Mouse (Mus musculus) liver, adult 2 months (tissue): ENCODE results near the gene 5730455P16Rik. TPM values are rescaled to one million over a fixed set of nuclear protein-coding genes. Genes with fewer than 3 reads are reported as not detected.

Experiments
- DNase-seq: peaks from one replicate; pipeline ENCODE4 v3.0.0-alpha.2; 2011; ENCODE audit warnings: low read depth, low spot score; ENCODE audit errors: extremely low read depth
- H3K27ac ChIP-seq: fragments of 200-500 bp; replicated peaks from 2 replicates; pipeline ENCODE4 v1.5.1; 2012; ENCODE audit warnings: low read depth, mild to moderate bottlenecking, control low read depth, inconsistent platforms, low read length; ENCODE audit not compliant: insufficient read depth
- H3K27me3 ChIP-seq: fragments of 200-500 bp; 2 replicates; pipeline ENCODE4 v1.6.1; 2012; ENCODE audit warnings: mild to moderate bottlenecking, moderate library complexity, low read length, inconsistent platforms; ENCODE audit not compliant: control insufficient read depth, insufficient read depth
- H3K36me3 ChIP-seq: fragments of 200-500 bp; 2 replicates; pipeline ENCODE4 v1.6.1; 2012; ENCODE audit warnings: low read length, inconsistent platforms; ENCODE audit not compliant: control insufficient read depth, insufficient read depth
- H3K4me1 ChIP-seq: fragments of 200-500 bp; 2 replicates; pipeline ENCODE4 v1.6.1; 2011; ENCODE audit warnings: low read length; ENCODE audit not compliant: control insufficient read depth, insufficient read depth
- H3K4me3 ChIP-seq: fragments of 200-500 bp; 2 replicates; pipeline ENCODE4 v1.5.1; 2011; ENCODE audit warnings: low read depth, mild to moderate bottlenecking, control low read depth, low read length, moderate library complexity; ENCODE audit not compliant: insufficient read depth
- H3K79me2 ChIP-seq: fragments of 200-500 bp; 2 replicates; pipeline ENCODE4 v1.6.1; 2012; ENCODE audit warnings: inconsistent platforms, mild to moderate bottlenecking, low read length, moderate library complexity; ENCODE audit not compliant: control insufficient read depth, insufficient read depth
- H3K9ac ChIP-seq: fragments of 200-500 bp; 2 replicates; pipeline ENCODE4 v1.6.1; 2012; ENCODE audit warnings: low read depth, mild to moderate bottlenecking, control low read depth, inconsistent platforms, low read length
- CTCF ChIP-seq: fragments of 200-500 bp; IDR thresholded peaks from 2 replicates; pipeline ENCODE4 v1.5.1; 2011; ENCODE audit warnings: low read depth, low read length, control low read depth
- POLR2A ChIP-seq: fragments of 200-500 bp; IDR thresholded peaks from 2 replicates; pipeline ENCODE4 v1.6.1; 2011; ENCODE audit warnings: low read length, control low read depth; ENCODE audit not compliant: insufficient read depth; ENCODE audit errors: extremely low read depth
- WGBS: fragments of 180-500 bp; shearing (Covaris S2); methylation state at CpG from one replicate; pipeline ENCODE4 v1.1.7; 2018; 5-methylcytosine and 5-hydroxymethylcytosine counted together
- polyA plus RNA-seq: library from polyadenylated mRNA; depleted of rRNA; stranded (reverse); fragments of >200 nt; gene quantifications from 2 replicates; pipeline ENCODE4 v1.2.3, GENCODE M21; 2012
- total RNA-seq: library from RNA; depleted of rRNA; stranded (reverse); fragments of >200 nt; gene quantifications from 2 replicates; pipeline ENCODE4 v1.2.3, GENCODE M21; 2014

Gene 5730455P16Rik
- total and polyA plus RNA-seq, 2 experiments: 2.1 to 11.8 TPM

DNA sequence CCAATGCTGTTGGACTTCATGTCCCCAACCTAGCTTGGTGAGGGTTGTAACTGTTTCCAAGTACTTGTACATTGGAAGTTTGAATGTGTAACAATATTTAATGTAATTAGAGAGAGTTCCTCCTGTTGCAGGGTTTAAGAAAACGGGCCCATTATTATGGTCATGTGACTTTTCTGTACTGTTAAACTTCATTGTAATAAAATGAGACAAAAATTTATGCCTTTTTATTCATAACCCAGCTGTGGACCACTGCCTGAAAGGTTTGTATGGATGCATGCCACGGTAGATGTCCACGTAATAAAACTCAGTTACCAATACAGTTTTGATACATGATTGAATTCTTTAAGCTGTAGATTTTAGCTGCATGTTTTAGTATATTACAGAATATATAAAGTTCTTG is 18.1 kb upstream of the 5730455P16Rik start:
- H3K4me1 ChIP-seq: no peaks in the 10 kb centered on the region; the same call in 1 of the 2 replicates
- peaks cover 7% of the 10 kb centered on the region; the same call in 1 of the 2 replicates for H3K79me2 ChIP-seq
- H3K36me3 ChIP-seq: peaks cover 70% of the 10 kb centered on the region
- no peak overlapping the region for H3K9ac ChIP-seq
- DNase-seq: no peak
- TF ChIP-seq POLR2A: no peak
- TF ChIP-seq CTCF: no peak
- no peaks in the 10 kb centered on the region for H3K27me3 ChIP-seq
- 87% methylated on average over 3 of the region's 3 CpGs for WGBS
- H3K27ac ChIP-seq: no peak overlapping the region
- H3K4me3 ChIP-seq: no peak overlapping the region

DNA sequence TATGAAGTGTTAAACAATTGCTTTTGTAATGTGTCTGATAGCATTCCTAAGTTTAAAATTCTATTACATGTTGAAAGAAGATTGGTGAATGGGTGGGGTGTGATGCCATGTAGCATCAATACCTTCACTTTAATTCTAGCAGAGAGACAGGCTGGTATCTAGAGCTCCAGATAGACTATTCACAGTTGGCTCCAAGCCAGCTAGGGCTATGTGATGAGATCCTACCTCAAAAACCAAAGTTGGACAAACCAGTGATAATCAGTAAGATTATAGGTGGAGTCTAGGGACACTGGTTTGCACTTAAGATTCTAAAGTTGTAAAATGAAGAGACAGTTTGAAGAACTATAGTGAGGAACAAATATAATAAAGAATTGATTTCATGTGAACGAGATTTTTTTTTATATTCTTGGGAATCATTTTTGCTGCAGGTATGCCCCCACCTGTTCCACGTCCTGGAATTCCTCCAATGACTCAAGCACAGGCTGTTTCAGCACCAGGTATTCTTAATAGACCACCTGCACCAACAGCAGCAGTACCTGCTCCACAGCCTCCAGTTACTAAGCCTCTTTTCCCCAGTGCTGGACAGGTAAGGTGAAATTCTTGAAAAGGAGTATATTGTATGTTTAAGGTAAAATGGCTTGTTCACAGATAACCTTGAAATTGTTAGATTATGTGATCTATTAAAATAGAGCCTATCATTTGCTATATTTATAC is 13.7 kb upstream of the 5730455P16Rik start:
- Histone ChIP-seq H3K4me3 (no peak overlapping the region), H3K79me2 (peaks cover 13% of the 10 kb centered on the region; the same call in 1 of the 2 replicates), H3K27ac (no peak overlapping the region), H3K4me1 (peaks cover 2% of the 10 kb centered on the region; the same call in 1 of the 2 replicates), H3K27me3 (no peaks in the 10 kb centered on the region), H3K9ac (no peak overlapping the region), H3K36me3 (peaks cover 68% of the 10 kb centered on the region)
- no peak for DNase-seq
- 91% methylated on average over 2 of the region's 2 CpGs for WGBS
- no peak for TF ChIP-seq POLR2A
- TF ChIP-seq CTCF: no peak

DNA sequence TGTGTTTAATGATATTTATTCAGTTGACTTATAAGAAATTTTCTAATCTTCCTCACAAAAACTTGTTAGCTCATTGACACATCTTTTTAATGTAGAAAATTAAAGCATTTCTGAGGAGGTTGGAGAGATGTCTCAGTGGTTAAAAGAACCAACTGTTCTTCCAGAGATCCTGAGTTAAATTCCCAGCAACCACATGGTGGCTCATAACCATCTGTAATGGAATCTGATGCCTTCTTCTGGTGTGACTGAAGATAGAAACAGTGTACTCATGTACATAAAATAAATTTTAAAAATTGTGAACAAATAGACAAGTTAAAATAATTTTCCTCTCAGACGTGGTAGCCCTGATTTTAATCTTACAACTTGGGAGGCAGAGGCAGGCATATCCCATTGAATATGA is 12.1 kb upstream of the 5730455P16Rik start:
- WGBS: 83% methylated on average over 1 of the region's 1 CpGs
- peaks cover 59% of the 10 kb centered on the region for H3K36me3 ChIP-seq

DNA sequence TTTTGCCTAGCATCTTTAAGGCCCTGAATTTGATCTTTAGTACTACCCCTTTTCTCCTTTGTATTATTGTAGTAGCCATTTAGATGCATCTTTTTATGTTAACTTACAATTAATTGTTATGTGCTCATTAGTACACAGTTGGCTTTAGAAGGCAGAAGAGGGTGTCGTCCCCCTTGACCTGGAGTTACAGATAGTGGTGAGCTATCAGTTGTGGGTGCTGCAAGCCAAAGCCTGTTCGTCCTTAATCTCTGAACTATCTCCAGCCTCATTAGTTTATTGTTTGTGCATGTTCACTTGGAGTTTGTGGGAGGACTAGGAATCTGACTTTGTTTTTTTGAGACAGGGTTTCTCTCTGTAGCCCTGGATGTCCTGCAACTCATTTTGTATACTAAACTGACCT is 9.0 kb upstream of the 5730455P16Rik start:
- Histone ChIP-seq H3K4me1 (peaks cover 12% of the 10 kb centered on the region), H3K9ac (no peak overlapping the region), H3K79me2 (peaks cover 26% of the 10 kb centered on the region), H3K36me3 (peaks cover 41% of the 10 kb centered on the region), H3K4me3 (no peak overlapping the region), H3K27me3 (no peaks in the 10 kb centered on the region), H3K27ac (no peak overlapping the region)
- DNase-seq: no peak
- WGBS: 14% methylated on average over 2 of the region's 2 CpGs
- TF ChIP-seq CTCF: no peak
- no peak for TF ChIP-seq POLR2A

More for the DNA sequence above, 12.1 kb upstream of the 5730455P16Rik start:
- no peak overlapping the region for H3K27ac ChIP-seq
- peaks cover 16% of the 10 kb centered on the region for H3K79me2 ChIP-seq
- no peak for TF ChIP-seq CTCF
- TF ChIP-seq POLR2A: no peak
- no peaks in the 10 kb centered on the region for H3K27me3 ChIP-seq
- DNase-seq: no peak
- H3K4me1 ChIP-seq: peaks cover 10% of the 10 kb centered on the region
- H3K4me3 ChIP-seq: no peak overlapping the region
- no peak overlapping the region for H3K9ac ChIP-seq

DNA sequence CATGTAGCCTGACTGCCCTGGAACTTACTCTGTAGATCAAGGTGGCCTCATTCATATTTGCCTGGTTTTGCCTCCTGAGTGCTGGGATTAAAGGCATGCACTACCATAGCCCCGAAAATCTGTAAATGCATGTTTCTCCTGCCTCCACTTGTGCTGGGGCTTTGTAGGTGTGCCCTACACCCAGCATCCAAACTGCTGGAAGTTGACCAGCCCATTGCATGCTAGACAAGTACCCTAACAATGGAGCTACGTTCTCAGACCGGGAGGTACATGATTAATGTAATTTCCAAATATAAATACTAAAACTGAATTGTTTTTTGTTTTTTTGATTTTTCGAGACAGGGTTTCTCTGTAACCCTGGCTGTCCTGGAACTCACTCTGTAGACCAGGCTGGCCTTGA is 7.2 kb upstream of the 5730455P16Rik start:
- H3K4me1 ChIP-seq: peaks cover 12% of the 10 kb centered on the region
- peaks cover 26% of the 10 kb centered on the region for H3K79me2 ChIP-seq
- DNase-seq: no peak
- 18% methylated on average over 4 of the region's 4 CpGs for WGBS
- H3K4me3 ChIP-seq: peak overlapping the region; percentile 91; the same call in 1 of the 2 replicates
- H3K36me3 ChIP-seq: peaks cover 30% of the 10 kb centered on the region
- TF ChIP-seq CTCF: no peak
- no peak for TF ChIP-seq POLR2A
- peak overlapping the region; percentile 66; the same call in 1 of the 2 replicates for H3K9ac ChIP-seq
- H3K27me3 ChIP-seq: no peaks in the 10 kb centered on the region
- no peak overlapping the region for H3K27ac ChIP-seq

DNA sequence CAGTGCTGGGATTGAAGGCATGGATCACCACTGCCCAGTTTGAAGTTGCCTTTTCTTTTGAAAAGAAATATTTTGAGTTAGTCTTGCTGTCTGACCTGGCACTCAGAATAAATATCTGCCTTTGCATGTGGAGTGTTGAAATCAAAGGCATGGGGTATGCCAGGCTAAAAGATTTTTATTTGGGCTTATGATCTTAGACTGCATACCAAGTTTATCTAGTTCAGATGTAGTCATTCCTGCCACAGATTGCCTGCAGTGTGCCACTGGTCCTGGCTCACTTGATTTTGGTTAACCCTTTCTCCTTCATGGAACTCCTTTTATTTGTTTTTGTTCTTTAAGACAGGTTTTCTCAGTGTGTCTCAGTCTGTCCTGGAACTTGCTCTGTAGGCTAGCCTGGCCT is 6.6 kb upstream of the 5730455P16Rik start:
- Histone ChIP-seq H3K27me3 (no peaks in the 10 kb centered on the region), H3K36me3 (peaks cover 25% of the 10 kb centered on the region), H3K4me1 (peaks cover 12% of the 10 kb centered on the region), H3K9ac (peak overlapping the region; percentile 66), H3K4me3 (peak overlapping the region; percentile 91), H3K79me2 (peaks cover 26% of the 10 kb centered on the region), H3K27ac (peak overlapping the region; percentile 37)
- TF ChIP-seq CTCF: no peak
- TF ChIP-seq POLR2A: no peak
- DNase-seq: peak; percentile 62
